Mouse (Mus musculus) kidney, embryonic 15.5 days (tissue): ENCODE data around the gene Atp11c. TPM values are rescaled to one million over a fixed set of nuclear protein-coding genes. Genes with fewer than 3 reads are reported as not detected.
A peak's percentile ranks its signal among the peaks of the same experiment; 100 is the strongest.

Experiments used
- ATAC-seq: fragments of 200-750 bp; cut with Nextera tagmentation; replicated peaks from 2 replicates; pipeline ENCODE4 v1.8.0; 2017; ENCODE audit warnings: moderate TSS enrichment; ENCODE audit not compliant: low FRiP score
- H3K27ac ChIP-seq: fragments of 300-500 bp; sonication (generic); 2 replicates; pipeline ENCODE4 v1.5.1; 2015; ENCODE audit warnings: mild to moderate bottlenecking, inconsistent platforms
- H3K27me3 ChIP-seq: fragments of 300-500 bp; sonication (generic); 2 replicates; pipeline ENCODE4 v1.6.1; 2015; ENCODE audit warnings: inconsistent platforms
- H3K36me3 ChIP-seq: fragments of 300-500 bp; sonication (generic); 2 replicates; pipeline ENCODE4 v1.6.1; 2015; ENCODE audit warnings: inconsistent platforms
- H3K4me1 ChIP-seq: fragments of 300-500 bp; sonication (generic); 2 replicates; pipeline ENCODE4 v1.6.1; 2015; ENCODE audit warnings: inconsistent platforms
- H3K4me2 ChIP-seq: fragments of 300-500 bp; sonication (generic); 2 replicates; pipeline ENCODE4 v1.6.1; 2015; ENCODE audit warnings: moderate library complexity, mild to moderate bottlenecking, inconsistent platforms
- H3K4me3 ChIP-seq: fragments of 300-500 bp; sonication (generic); replicated peaks from 2 replicates; pipeline ENCODE4 v1.5.1; 2015; ENCODE audit warnings: mild to moderate bottlenecking, inconsistent platforms
- H3K9ac ChIP-seq: fragments of 300-500 bp; sonication (generic); 2 replicates; pipeline ENCODE4 v1.6.1; 2015; ENCODE audit warnings: mild to moderate bottlenecking, inconsistent platforms
- H3K9me3 ChIP-seq: fragments of 300-500 bp; sonication (generic); replicated peaks from 2 replicates; pipeline ENCODE4 v1.6.1; 2016; ENCODE audit warnings: inconsistent platforms
- WGBS: fragments of 180-500 bp; shearing (Covaris S2); methylation state at CpG from one replicate; pipeline ENCODE4 v1.1.7; 2015; ENCODE audit warnings: mixed read lengths; 5-methylcytosine and 5-hydroxymethylcytosine counted together
- polyA plus RNA-seq: library from polyadenylated mRNA; unstranded; fragments of >200 nt; fragmentation: Nextera tagmentation; extraction: Ambion mirVana; gene quantifications from 2 replicates; pipeline ENCODE4 v1.2.1, GENCODE M21; 2015

Gene Atp11c
- 10.1 TPM in 2 replicates for polyA plus RNA-seq

DNA sequence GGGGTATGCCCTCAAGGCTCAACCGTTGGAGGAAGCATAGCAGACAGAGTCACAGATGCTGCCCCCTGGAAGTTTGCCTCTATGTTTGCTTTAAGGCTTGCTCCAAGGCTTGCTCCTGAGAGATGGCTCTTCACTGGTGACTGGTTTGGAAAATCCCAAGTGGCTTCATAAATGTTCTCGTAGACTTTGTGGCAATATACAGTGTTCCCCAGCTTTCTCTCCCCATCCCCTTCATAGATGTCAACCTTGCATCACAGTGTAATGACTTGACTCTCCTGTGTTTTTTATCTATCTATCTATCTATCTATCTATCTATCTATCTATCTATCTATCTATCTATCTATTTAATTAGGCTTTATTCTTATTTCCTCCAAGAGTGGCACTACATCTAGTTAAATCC is at the start of gene Atp11c:
Gene Atp11c (minus strand): TSS at position 101 of the 400 bp plus-strand sequence.
- ATAC-seq: no peak
- 90% methylated on average over 2 of the region's 2 CpGs for WGBS
- no peaks in the 10 kb centered on the region for H3K4me1 ChIP-seq
- no peaks in the 10 kb centered on the region for H3K36me3 ChIP-seq
- no peaks in the 10 kb centered on the region for H3K9me3 ChIP-seq
- H3K4me2 ChIP-seq: no peak within 1 kb of the TSS
- H3K27me3 ChIP-seq: no peaks in the 10 kb centered on the region
- no peak within 1 kb of the TSS for H3K27ac ChIP-seq
- no peak within 1 kb of the TSS for H3K4me3 ChIP-seq
- no peak within 1 kb of the TSS for H3K9ac ChIP-seq

DNA sequence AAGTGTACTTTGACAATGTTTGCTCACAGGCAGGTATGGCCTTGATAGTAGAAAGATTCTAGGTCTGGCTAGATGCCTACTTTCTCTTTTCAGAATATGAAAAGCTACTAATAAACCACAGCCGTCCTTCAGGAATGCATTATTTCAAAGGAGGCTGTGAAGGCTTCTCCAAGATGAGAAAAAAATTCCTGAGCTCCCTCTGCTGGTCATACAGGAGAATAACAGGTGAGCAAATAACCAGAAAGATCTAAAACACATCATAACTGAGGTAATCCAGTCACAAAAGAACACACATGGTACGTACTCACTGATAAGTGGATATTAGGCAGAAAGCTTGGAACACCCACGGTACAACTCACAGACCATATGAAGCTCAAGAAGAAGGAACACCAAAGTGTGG is 16.7 kb upstream of the Atp11c start:
- H3K4me3 ChIP-seq: no peak overlapping the region
- H3K4me2 ChIP-seq: no peak overlapping the region
- 41% methylated on average over 3 of the region's 3 CpGs for WGBS
- no peaks in the 10 kb centered on the region for H3K9me3 ChIP-seq
- no peak for ATAC-seq
- H3K36me3 ChIP-seq: no peaks in the 10 kb centered on the region
- H3K9ac ChIP-seq: no peak overlapping the region
- no peak overlapping the region for H3K27ac ChIP-seq
- no peaks in the 10 kb centered on the region for H3K27me3 ChIP-seq
- H3K4me1 ChIP-seq: no peaks in the 10 kb centered on the region

GRCm38 (mm10) chrX:60570539-60570938 is 22.0 kb downstream of the Atp11c start:
- Histone ChIP-seq H3K27ac (no peak overlapping the region), H3K9me3 (no peaks in the 10 kb centered on the region), H3K9ac (no peak overlapping the region), H3K4me3 (no peak overlapping the region), H3K4me2 (no peak overlapping the region), H3K4me1 (no peaks in the 10 kb centered on the region), H3K27me3 (no peaks in the 10 kb centered on the region), H3K36me3 (no peaks in the 10 kb centered on the region)
- 33% methylated on average over 1 of the region's 1 CpGs for WGBS
- ATAC-seq: no peak

- Histone ChIP-seq H3K4me3 (no peak overlapping the region), H3K27ac (no peak overlapping the region), H3K36me3 (no peaks in the 10 kb centered on the region), H3K9me3 (no peaks in the 10 kb centered on the region), H3K4me2 (no peak overlapping the region), H3K9ac (no peak overlapping the region), H3K4me1 (no peaks in the 10 kb centered on the region), H3K27me3 (no peaks in the 10 kb centered on the region)
- no peak for ATAC-seq
Observed at GRCm38 (mm10) chrX:60569047-60569446, 23.5 kb downstream of the Atp11c start.

DNA sequence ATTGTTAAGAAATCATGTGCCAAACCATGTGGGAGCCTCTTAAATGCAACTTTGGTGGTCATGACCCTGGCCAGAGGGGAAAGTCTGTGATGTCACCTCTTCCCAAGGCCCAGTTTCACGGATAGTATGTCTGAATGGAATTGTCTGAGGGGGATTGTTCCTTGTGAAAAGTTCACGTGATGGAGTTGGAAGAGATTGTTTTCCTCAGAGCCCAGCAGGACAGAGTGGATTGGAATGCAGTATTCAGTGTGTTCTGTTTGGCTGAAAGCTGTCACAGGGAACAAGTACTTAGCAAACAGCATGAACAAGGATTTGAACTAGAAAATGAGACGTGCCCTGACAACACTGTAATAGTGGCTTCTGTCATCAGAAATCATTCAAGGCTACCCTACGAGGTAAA is 37.3 kb downstream of the Atp11c start:
- 69% methylated on average over 4 of the region's 4 CpGs for WGBS
- ATAC-seq: no peak
- Histone ChIP-seq H3K27ac (no peak overlapping the region), H3K4me3 (no peak overlapping the region), H3K27me3 (no peaks in the 10 kb centered on the region), H3K36me3 (no peaks in the 10 kb centered on the region), H3K9ac (no peak overlapping the region), H3K4me1 (no peaks in the 10 kb centered on the region), H3K9me3 (no peaks in the 10 kb centered on the region), H3K4me2 (no peak overlapping the region)

DNA sequence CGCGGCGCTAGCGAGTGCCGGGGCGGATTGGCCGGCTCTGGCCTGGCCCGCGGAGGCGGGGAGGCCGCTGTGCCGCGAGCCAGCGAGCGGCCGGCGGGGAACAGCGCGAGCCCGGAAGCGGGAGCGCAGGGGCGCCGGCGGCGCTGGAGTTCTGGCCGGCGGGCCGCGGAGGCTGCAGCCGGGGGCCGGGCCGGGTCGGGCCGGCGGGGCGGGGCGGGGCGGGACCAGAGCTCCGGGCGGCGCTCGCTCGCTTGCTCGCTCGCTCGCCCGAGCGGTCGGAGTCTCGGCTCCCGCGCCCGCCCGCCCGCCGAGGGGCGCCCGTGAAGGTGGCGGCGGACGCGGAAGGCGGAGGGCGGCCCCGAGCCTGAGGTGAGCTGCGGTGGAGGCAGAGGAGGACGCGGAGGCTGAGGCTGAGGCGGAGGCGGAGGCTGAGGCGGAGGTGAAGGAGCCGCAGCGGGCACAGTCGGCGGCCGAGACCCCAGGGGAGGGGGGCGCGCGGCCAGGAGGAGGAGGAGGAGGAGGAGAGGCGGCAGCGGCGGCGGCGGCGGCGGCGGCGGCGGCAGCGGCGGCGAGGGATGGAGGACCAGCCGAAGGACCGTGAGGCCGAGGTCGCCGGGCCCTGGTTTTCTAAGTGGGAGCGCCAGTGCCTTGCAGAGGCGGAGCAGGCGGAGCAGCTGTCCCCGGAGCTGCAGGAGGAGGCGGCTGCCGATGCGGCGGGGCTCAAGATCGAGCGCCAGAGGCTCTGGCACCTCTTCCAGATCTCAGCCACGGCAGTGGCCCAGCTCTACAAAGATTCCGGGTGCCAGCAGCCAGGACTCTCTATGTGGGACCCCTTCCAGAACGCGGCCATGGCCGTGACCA is 44.8 kb downstream of the Atp11c start:
- Histone ChIP-seq H3K27me3 (peaks cover 10% of the 10 kb centered on the region; the same call in 1 of the 2 replicates), H3K4me2 (peak overlapping the region; percentile 62), H3K9me3 (no peaks in the 10 kb centered on the region), H3K4me3 (peak overlapping the region; percentile 55), H3K36me3 (no peaks in the 10 kb centered on the region), H3K4me1 (no peaks in the 10 kb centered on the region), H3K27ac (no peak overlapping the region), H3K9ac (peak overlapping the region; percentile 39)
- WGBS: 23% methylated on average over 32 of the region's 113 CpGs
- peak; percentile 94 for ATAC-seq

DNA sequence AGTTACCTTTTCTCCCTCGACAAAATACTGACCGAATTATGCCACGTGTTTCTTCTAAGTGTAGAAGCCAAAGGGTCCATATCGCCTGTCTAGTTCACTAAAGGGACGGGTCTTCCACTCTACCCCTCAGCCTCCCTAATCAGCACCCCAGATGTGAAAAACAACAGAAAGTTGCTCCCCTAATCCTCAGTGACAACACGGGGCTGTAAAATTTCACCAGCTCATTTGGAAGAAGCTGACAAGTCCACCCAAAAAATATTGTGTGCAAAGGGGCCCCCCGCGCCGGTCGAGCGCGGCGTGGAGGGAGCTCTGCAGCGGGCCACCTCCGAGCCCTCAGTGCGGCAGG is 45.4 kb downstream of the Atp11c start:
- H3K27ac ChIP-seq: no peak overlapping the region
- 17% methylated on average over 16 of the region's 16 CpGs for WGBS
- peak overlapping the region; percentile 62 for H3K4me2 ChIP-seq
- no peaks in the 10 kb centered on the region for H3K36me3 ChIP-seq
- no peaks in the 10 kb centered on the region for H3K4me1 ChIP-seq
- H3K9ac ChIP-seq: peak overlapping the region; percentile 39
- no peaks in the 10 kb centered on the region for H3K9me3 ChIP-seq
- H3K27me3 ChIP-seq: peaks cover 10% of the 10 kb centered on the region; the same call in 1 of the 2 replicates
- H3K4me3 ChIP-seq: peak overlapping the region; percentile 55
- no peak; the same call in 1 of the 2 replicates for ATAC-seq

GRCm38 (mm10) chrX:60545906-60546305 is 46.6 kb downstream of the Atp11c start:
- no peaks in the 10 kb centered on the region for H3K36me3 ChIP-seq
- H3K9me3 ChIP-seq: no peaks in the 10 kb centered on the region
- WGBS: 49% methylated on average over 3 of the region's 3 CpGs
- H3K27ac ChIP-seq: no peak overlapping the region
- H3K4me1 ChIP-seq: no peaks in the 10 kb centered on the region
- no peak overlapping the region for H3K4me3 ChIP-seq
- no peak overlapping the region for H3K9ac ChIP-seq
- peaks cover 10% of the 10 kb centered on the region; the same call in 1 of the 2 replicates for H3K27me3 ChIP-seq
- no peak overlapping the region for H3K4me2 ChIP-seq
- ATAC-seq: no peak

- no peak overlapping the region for H3K27ac ChIP-seq
- ATAC-seq: no peak
- WGBS: 56% methylated on average over 1 of the region's 1 CpGs
- H3K9me3 ChIP-seq: no peaks in the 10 kb centered on the region
- H3K4me1 ChIP-seq: no peaks in the 10 kb centered on the region
- H3K36me3 ChIP-seq: no peaks in the 10 kb centered on the region
- peaks cover 10% of the 10 kb centered on the region; the same call in 1 of the 2 replicates for H3K27me3 ChIP-seq
- H3K9ac ChIP-seq: no peak overlapping the region
- H3K4me2 ChIP-seq: no peak overlapping the region
- no peak overlapping the region for H3K4me3 ChIP-seq
Observed at GRCm38 (mm10) chrX:60545444-60545843, 47.1 kb downstream of the Atp11c start.

DNA sequence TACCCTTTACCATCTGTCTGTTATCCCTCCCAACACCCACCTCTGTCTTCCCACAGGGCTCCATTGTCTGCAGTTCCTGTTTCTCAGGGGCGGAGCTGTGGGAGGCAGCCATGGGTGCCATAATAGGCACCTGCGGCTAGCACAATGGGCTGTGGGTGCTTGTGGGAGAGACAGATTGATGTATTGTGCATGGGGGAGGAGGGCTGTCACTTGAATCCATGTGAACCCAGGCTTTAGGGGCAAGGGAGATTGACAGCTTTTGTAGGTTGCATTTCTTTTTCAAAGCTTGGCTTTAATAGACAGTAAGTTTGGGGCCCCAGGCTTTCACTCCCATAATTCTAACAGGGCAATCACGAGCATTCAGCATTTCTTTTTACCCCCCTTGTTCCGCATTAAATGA is 48.4 kb downstream of the Atp11c start:
- Histone ChIP-seq H3K9ac (no peak overlapping the region), H3K27ac (no peak overlapping the region), H3K4me3 (no peak overlapping the region), H3K27me3 (peaks cover 10% of the 10 kb centered on the region; the same call in 1 of the 2 replicates), H3K4me2 (no peak overlapping the region), H3K36me3 (no peaks in the 10 kb centered on the region), H3K9me3 (no peaks in the 10 kb centered on the region), H3K4me1 (no peaks in the 10 kb centered on the region)
- no peak for ATAC-seq
- WGBS: 33% methylated on average over 4 of the region's 4 CpGs

DNA sequence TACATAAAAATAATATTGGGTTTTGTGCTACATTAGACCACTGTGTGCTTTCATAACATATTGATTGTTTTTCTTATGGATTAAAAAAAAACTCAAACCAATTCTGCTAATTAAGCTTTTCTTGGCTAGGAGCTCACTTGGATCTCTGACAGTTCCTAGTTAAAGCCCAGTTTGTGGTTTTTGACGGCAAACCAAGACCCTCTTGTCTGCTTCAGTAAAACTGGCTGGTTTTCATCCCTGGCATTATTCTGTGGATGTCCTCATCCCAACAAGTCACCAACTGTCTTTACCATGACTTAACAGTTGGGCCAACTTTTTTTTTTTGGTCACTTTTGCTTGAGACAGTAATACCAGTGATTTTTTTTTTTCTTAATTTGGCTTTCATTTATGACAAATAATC is 49.6 kb downstream of the Atp11c start:
- Histone ChIP-seq H3K27ac (no peak overlapping the region), H3K4me3 (no peak overlapping the region), H3K4me1 (no peaks in the 10 kb centered on the region), H3K4me2 (no peak overlapping the region), H3K9me3 (no peaks in the 10 kb centered on the region), H3K27me3 (peaks cover 6% of the 10 kb centered on the region; the same call in 1 of the 2 replicates), H3K9ac (no peak overlapping the region), H3K36me3 (no peaks in the 10 kb centered on the region)
- 65% methylated on average over 1 of the region's 1 CpGs for WGBS
- ATAC-seq: no peak

DNA sequence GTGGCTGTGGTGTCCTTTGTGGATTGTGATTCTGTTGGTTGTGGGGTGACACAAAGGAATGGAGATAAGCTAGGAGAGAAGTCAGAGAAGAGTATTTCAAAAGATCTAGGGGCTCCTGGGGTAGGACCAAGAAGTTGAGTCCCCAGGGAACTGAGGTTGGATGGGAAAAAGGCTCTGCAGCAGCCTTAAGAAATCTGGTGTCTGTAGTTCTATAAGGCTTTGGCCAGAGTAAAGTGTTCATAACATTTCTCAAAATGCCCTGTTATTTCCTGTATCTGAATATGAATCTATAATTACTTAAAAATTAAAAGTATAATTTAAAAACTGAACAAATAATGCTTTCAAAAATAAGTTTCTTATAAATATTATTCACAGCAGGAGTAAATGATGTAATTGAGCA is 53.3 kb downstream of the Atp11c start, which contains the start of gene Gm7073:
Gene Gm7073 (minus strand): TSS at position 101 of the 400 bp plus-strand sequence.
- ATAC-seq: no peak
- H3K36me3 ChIP-seq: no peaks in the 10 kb centered on the region

More for the DNA sequence above, 53.3 kb downstream of the Atp11c start, which contains the start of gene Gm7073:
- Histone ChIP-seq H3K27me3 (peaks cover 3% of the 10 kb centered on the region; the same call in 1 of the 2 replicates), H3K4me3 (no peak within 1 kb of the TSS), H3K9me3 (no peaks in the 10 kb centered on the region), H3K27ac (no peak within 1 kb of the TSS), H3K9ac (no peak within 1 kb of the TSS), H3K4me2 (no peak within 1 kb of the TSS), H3K4me1 (no peaks in the 10 kb centered on the region)
